Mouse (Mus musculus) natural killer cell, adult 2 months (primary cell): ENCODE measurements at regions not wholly inside any gene's neighbourhood (a gene's known extent, or its start where the extent isn't known, plus 50 kb on each side); places are given as distances from the start of the nearest gene placed in this dataset.

Source experiments
- DNase-seq, 2 experiments: peaks; one replicate each; pipeline ENCODE4 v3.0.0; 2022; ENCODE audit warnings: low spot score in 2 of 2

DNA sequence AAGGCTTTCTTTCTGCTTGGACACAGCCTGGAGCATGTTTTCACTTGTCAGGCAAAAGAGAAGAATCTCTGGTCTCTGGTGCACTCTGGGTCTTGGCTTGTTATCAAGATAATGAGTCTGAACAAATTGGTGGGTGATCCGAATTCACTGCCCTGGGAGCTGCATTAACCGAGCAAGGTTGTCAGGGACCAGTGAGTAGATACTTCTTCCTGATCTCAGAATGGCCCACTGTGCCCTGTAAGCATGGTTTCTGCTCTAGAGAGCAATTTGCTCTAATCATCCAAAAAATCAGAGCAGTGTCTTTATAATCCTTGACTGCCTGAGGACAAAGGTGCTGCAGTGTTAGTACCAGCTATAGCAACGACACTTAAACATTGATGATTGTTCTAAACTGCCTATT, 97.2 kb upstream of the 1500015O10Rik start:
- no peak for DNase-seq

DNA sequence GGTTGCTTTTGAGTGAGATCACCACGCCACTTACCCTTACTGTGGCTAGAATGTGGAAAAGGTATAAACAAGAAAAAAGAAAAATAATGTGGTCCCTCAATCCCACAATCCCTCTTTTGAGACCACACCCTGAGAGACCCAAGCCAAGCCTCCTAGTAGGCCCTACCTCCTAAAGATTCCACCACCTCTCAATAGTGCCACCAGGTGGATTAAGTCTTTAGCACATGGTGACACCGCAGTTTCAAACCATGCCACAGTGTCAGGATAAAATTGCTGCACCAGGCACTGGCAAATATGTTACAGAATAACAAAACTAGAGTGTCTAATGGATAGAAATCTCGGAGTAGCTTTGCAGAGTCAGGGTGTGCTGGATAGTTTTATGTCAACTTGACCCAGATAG, 94.7 kb upstream of the 1500015O10Rik start:
- DNase-seq = peak in 1 of 2 experiments; percentile 16

DNA sequence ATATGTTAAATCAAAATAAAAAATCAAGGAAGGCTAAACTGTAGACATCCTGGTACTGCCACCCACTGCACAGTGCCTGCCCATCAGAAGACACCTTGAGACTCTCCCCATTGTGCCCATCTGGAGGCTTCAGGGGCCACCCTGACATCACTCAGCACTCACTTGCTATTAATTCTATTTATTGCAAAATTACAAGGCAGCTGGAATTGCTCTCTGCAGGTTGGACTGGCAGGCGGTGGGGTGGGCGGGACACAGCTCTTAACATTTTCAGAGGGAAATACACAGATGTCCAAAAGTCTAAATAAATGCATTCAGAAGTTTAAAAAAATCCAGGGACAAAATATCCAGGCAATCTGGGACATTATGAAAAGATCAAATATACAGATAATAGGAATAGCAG, 92.4 kb upstream of the 1500015O10Rik start:
- no peak for DNase-seq

DNA sequence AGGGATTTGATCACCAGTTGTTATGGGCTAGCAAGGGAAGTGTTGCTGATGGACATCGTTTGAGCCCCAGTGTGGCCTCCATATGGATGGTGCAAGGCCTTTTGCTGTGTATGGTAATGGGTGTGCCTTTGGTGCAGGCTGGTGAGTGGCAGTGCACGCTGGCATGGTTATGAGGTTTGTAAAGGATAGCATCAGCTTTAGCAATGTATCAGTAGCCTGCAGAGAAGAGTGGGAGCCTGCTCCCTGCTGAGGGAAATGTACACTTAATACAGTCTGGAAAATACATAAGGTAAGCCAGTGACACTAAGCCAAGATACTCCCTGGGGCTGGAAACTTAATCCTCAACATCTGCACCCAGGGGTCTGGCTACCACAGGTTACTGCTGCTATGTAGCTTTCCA, 58.4 kb upstream of the 1500015O10Rik start:
- DNase-seq = no peak
